Mouse (Mus musculus): ENCODE results near the gene Sv2b.

DNA sequence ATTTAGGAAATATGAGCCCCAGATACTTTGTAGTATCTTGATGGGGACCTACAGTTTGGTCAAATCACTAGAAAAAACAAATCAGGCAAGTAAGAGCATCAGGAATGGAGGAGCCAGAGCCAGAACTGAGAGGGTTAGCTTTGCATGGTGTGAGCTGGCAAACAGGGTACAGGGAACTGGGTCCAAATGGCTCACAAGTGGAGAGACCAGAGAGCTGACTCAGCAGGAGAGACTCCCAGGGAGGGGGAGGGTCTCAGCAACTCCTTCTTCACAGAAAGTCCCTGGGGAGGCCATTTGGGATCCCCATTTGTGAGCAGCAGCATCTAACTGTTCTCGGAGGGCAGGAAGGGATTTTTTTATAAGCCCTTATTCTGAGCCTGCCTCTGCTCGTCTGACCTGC, 18.5 kb downstream of the Sv2b start:
- TF ChIP-seq CTCF (IDR thresholded peaks at IDR 0.05; ENCODE audit: extremely low read depth, insufficient read length, insufficient replicate concordance, low read depth, low read length) (no peak), POLR2A (IDR thresholded peaks at IDR 0.05; ENCODE audit: low read depth, low read length) (no peak)

All from small intestine, adult 2 months (tissue).